22 mouse cellular contexts compared by ENCODE assay signal in genomic region chr5:122947534-122947933, GRCm38 (mm10). TPM values are rescaled to one million over a fixed set of nuclear protein-coding genes. Genes with fewer than 3 reads are reported as not detected.
DNase-seq lines count a peak whose midpoint lies in the region; ATAC-seq lines count a peak whose summit lies in the region.
"Had no signal": no experiment of that assay in that cellular context is flagged by ENCODE, and none has a peak within 500 bp of the region (broad histone marks: within the 10 kb centered on the region; RNA-seq: fewer than 3 reads in every experiment).

No protein-coding gene starts in this region.

- no peak overlapping the region for H3K9ac ChIP-seq in kidney, embryonic 14.5 days (ENCODE audit: low read depth, low read length)
- no peak overlapping the region for H3K9ac ChIP-seq in kidney, embryonic 15.5 days
- H3K9ac ChIP-seq in lung, embryonic 16.5 days (ENCODE audit: low read length): no peak overlapping the region
- H3K9ac ChIP-seq: forebrain, postnatal 0 days; heart, embryonic 12.5 days; lung, embryonic 14.5 days; neural tube, embryonic 15.5 days had no signal

- no peaks in the 10 kb centered on the region for H3K9me3 ChIP-seq in kidney, embryonic 14.5 days (ENCODE audit: control insufficient read depth, low read length)
- no peaks in the 10 kb centered on the region for H3K9me3 ChIP-seq in kidney, embryonic 15.5 days (replicated peaks)
- no peaks in the 10 kb centered on the region for H3K9me3 ChIP-seq in lung, embryonic 16.5 days (ENCODE audit: control insufficient read depth, low read length)
- H3K9me3 ChIP-seq: heart, embryonic 12.5 days; hindbrain, embryonic 10.5 days; midbrain, embryonic 10.5 days; neural tube, embryonic 15.5 days had no signal

- peaks cover 25% of the 10 kb centered on the region for H3K4me1 ChIP-seq in kidney, embryonic 14.5 days (ENCODE audit: control insufficient read depth, insufficient read depth, low read length)
- H3K4me1 ChIP-seq in kidney, embryonic 15.5 days: peaks cover 27% of the 10 kb centered on the region
- H3K4me1 ChIP-seq in lung, embryonic 16.5 days (replicated peaks; ENCODE audit: control insufficient read depth, insufficient read depth, low read length): peaks cover 24% of the 10 kb centered on the region

- H3K36me3 ChIP-seq in kidney, embryonic 14.5 days (ENCODE audit: control insufficient read depth, insufficient read depth, low read length): peaks cover 22% of the 10 kb centered on the region
- H3K36me3 ChIP-seq in kidney, embryonic 15.5 days: peaks cover 31% of the 10 kb centered on the region
- no peaks in the 10 kb centered on the region; the same call in 1 of the 2 replicates for H3K36me3 ChIP-seq in lung, embryonic 16.5 days (ENCODE audit: control insufficient read depth, insufficient read depth, low read length)
- H3K36me3 ChIP-seq: neural tube, embryonic 15.5 days had no signal

- H3K4me2 ChIP-seq in kidney, embryonic 14.5 days (replicated peaks; ENCODE audit: low read depth, low read length): no peak overlapping the region; the same call in 1 of the 2 replicates
- H3K4me2 ChIP-seq in kidney, embryonic 15.5 days: peak overlapping the region; percentile 21; the same call in 1 of the 2 replicates
- no peak overlapping the region for H3K4me2 ChIP-seq in lung, embryonic 16.5 days (ENCODE audit: low read depth, low read length)
- H3K4me2 ChIP-seq: heart, embryonic 12.5 days; lung, embryonic 14.5 days; neural tube, embryonic 15.5 days had no signal

- H3K27me3 ChIP-seq in kidney, embryonic 14.5 days (ENCODE audit: control insufficient read depth, insufficient read depth, low read length): peaks cover 9% of the 10 kb centered on the region
- peaks cover 25% of the 10 kb centered on the region for H3K27me3 ChIP-seq in kidney, embryonic 15.5 days
- H3K27me3 ChIP-seq in lung, embryonic 16.5 days (ENCODE audit: control insufficient read depth, insufficient read depth, low read depth, low read length): peaks cover 11% of the 10 kb centered on the region

- ATAC-seq in kidney, embryonic 14.5 days (ENCODE audit: low FRiP score, low TSS enrichment): no peak
- no peak for ATAC-seq in kidney, embryonic 15.5 days (replicated peaks; ENCODE audit: low FRiP score)
- ATAC-seq in lung, embryonic 16.5 days (ENCODE audit: low read depth): no peak; the same call in 1 of the 2 replicates
- ATAC-seq: forebrain, postnatal 0 days; inflammation-experienced regulatory T-cells, adult 6 months had no signal

- H3K27ac ChIP-seq in kidney, embryonic 14.5 days (ENCODE audit: low read depth, low read length): no peak overlapping the region
- H3K27ac ChIP-seq in kidney, embryonic 15.5 days: peak overlapping the region; percentile 32; the same call in 1 of the 2 replicates
- peak overlapping the region; percentile 42; the same call in 1 of the 2 replicates for H3K27ac ChIP-seq in lung, embryonic 16.5 days (ENCODE audit: low read length)
- H3K27ac ChIP-seq: hindbrain, embryonic 10.5 days; midbrain, embryonic 10.5 days; neural tube, embryonic 15.5 days had no signal

- WGBS in kidney, embryonic 14.5 days: 77% methylated on average over 12 of the region's 12 CpGs
- WGBS in kidney, embryonic 15.5 days: 79% methylated on average over 12 of the region's 12 CpGs
- 66% methylated on average over 12 of the region's 12 CpGs for WGBS in lung, embryonic 16.5 days

- DNase-seq in kidney, adult 11 months: peak; percentile 53
- DNase-seq in testis, postnatal 14 days (ENCODE audit: low spot score): peak; percentile 18
- no peak for DNase-seq in layer of hippocampus, adult 11-12 months (ENCODE audit: low spot score)
- DNase-seq in left cerebral cortex, postnatal 36 days (ENCODE audit: low spot score in 2 of 2): no peak
- DNase-seq in retina, embryonic 14.5 days (ENCODE audit: low spot score): no peak
- DNase-seq: adrenal gland, postnatal 14 days; B cell, adult 2 months; cerebellum, adult 8-10 months; embryo, embryonic 11 days; forebrain, postnatal 0 days; lung, embryonic 14.5 days; retina, postnatal 1 day; thymus, postnatal 4 days had no signal

- intact Hi-C loops in left cerebral cortex, postnatal 36 days (cut with DNase I): no loop called here

- no peak overlapping the region for H3K4me3 ChIP-seq in kidney, embryonic 14.5 days (ENCODE audit: low read length)
- H3K4me3 ChIP-seq in kidney, embryonic 15.5 days (replicated peaks): no peak overlapping the region
- H3K4me3 ChIP-seq in lung, embryonic 16.5 days (ENCODE audit: low read length): no peak overlapping the region
- H3K4me3 ChIP-seq: erythroblast, embryonic 14.5 days; heart, embryonic 12.5 days; hindbrain, embryonic 10.5 days; midbrain, embryonic 10.5 days; neural tube, embryonic 15.5 days had no signal

RNA-seq across cellular contexts. Expression of gene Kdm2b, which starts 42.1 kb away (rescaled TPM):
- 59.1 and 105 TPM in 2 replicates for polyA plus RNA-seq in kidney, embryonic 14.5 days (2014; fragmentation: Nextera tagmentation; extraction: Ambion mirVana)
- polyA plus RNA-seq in kidney, embryonic 15.5 days (2015; fragmentation: Nextera tagmentation; extraction: Ambion mirVana): 92.2 and 96.8 TPM in 2 replicates
- polyA plus RNA-seq in lung, embryonic 16.5 days (2015; fragmentation: Nextera tagmentation; extraction: Ambion mirVana): 35.5 and 37.6 TPM in 2 replicates
- total RNA-seq in left cerebral cortex, postnatal 36 days (2021): 10 to 100 TPM; 23.7 to 27.3 TPM

Comparison
In these comparisons a context has a peak if more than half of its experiments do, and no peak if none do; other contexts are left out.
1. DNase-seq: peak in kidney, adult 11 months (single experiment) and testis, postnatal 14 days (single experiment); none in layer of hippocampus, adult 11-12 months (single experiment), left cerebral cortex, postnatal 36 days (0 of 2) and retina, embryonic 14.5 days (single experiment).